Mouse (Mus musculus): ENCODE results near the gene Pcdh15.

Gene Pcdh15

GRCm38 (mm10) chr10:73384003-73384402 lies 284.9 kb downstream of the Pcdh15 start:
- no peak for DNase-seq

GRCm38 (mm10) chr10:73400426-73400825 lies 301.3 kb downstream of the Pcdh15 start:
- no peak for DNase-seq

GRCm38 (mm10) chr10:73425408-73425807 lies 326.3 kb downstream of the Pcdh15 start:
- DNase-seq: no peak

GRCm38 (mm10) chr10:73431345-73431744 lies 332.2 kb downstream of the Pcdh15 start:
- no peak for DNase-seq

- no peak for DNase-seq
Measured at GRCm38 (mm10) chr10:73484082-73484481, 384.9 kb downstream of the Pcdh15 start.

GRCm38 (mm10) chr10:73491654-73492053 lies 392.5 kb downstream of the Pcdh15 start:
- no peak for DNase-seq

- DNase-seq: no peak
Measured at GRCm38 (mm10) chr10:73514846-73515245, 415.7 kb downstream of the Pcdh15 start.

- DNase-seq: no peak
Measured at GRCm38 (mm10) chr10:73515742-73516141, 416.6 kb downstream of the Pcdh15 start.

GRCm38 (mm10) chr10:73519438-73519837 lies 420.3 kb downstream of the Pcdh15 start:
- no peak for DNase-seq

- no peak for DNase-seq
Measured at GRCm38 (mm10) chr10:73552831-73553230, 453.7 kb downstream of the Pcdh15 start.

- no peak for DNase-seq
Measured at GRCm38 (mm10) chr10:73564216-73564615, 465.1 kb downstream of the Pcdh15 start.

- no peak for DNase-seq
Measured at GRCm38 (mm10) chr10:73574711-73575297, 475.7 kb downstream of the Pcdh15 start.

GRCm38 (mm10) chr10:73667501-73667900 lies 568.4 kb downstream of the Pcdh15 start:
- DNase-seq: no peak

- DNase-seq: no peak
Measured at GRCm38 (mm10) chr10:73700519-73701286, 601.6 kb downstream of the Pcdh15 start.

- DNase-seq: no peak
Measured at GRCm38 (mm10) chr10:73725566-73726240, 626.6 kb downstream of the Pcdh15 start.

- DNase-seq: no peak
Measured at GRCm38 (mm10) chr10:73733246-73733645, 634.1 kb downstream of the Pcdh15 start.

- DNase-seq: no peak
Measured at GRCm38 (mm10) chr10:73749021-73749420, 649.9 kb downstream of the Pcdh15 start.

GRCm38 (mm10) chr10:73753876-73754275 lies 654.7 kb downstream of the Pcdh15 start:
- no peak for DNase-seq

- no peak for DNase-seq
Measured at GRCm38 (mm10) chr10:73782945-73783344, 683.8 kb downstream of the Pcdh15 start.

GRCm38 (mm10) chr10:73788163-73788562 lies 689.0 kb downstream of the Pcdh15 start:
- DNase-seq: no peak

GRCm38 (mm10) chr10:73805069-73805468 lies 705.9 kb downstream of the Pcdh15 start:
- no peak for DNase-seq

- no peak for DNase-seq
Measured at GRCm38 (mm10) chr10:73812311-73812710, 713.2 kb downstream of the Pcdh15 start.

GRCm38 (mm10) chr10:73821657-73822583 lies 722.8 kb downstream of the Pcdh15 start:
- no peak for DNase-seq

Measured in B cell, adult 2 months (primary cell).